Mouse (Mus musculus) testis, adult 10 weeks (tissue): ENCODE measurements around the gene Ccdc167. TPM values are rescaled to one million over a fixed set of nuclear protein-coding genes. Genes with fewer than 3 reads are reported as not detected.

ENCODE experiments used
- polyA plus RNA-seq: library from polyadenylated mRNA; stranded (reverse); fragments of 350-450 nt; fragmentation: Illumina TruSeq; extraction: RNeasy Lipid Tissue Mini Kit (QIAGEN cat#74804); gene quantifications from one replicate; pipeline ENCODE4 v1.2.3, GENCODE M21; 2014; ENCODE audit warnings: low read depth, low replicate concordance

The Ccdc167 gene
- polyA plus RNA-seq, result 1.2 TPM

GRCm38 (mm10) chr17:29716732-29717445 lies at the start of gene Ccdc167:
Gene Ccdc167, minus strand, starts transcription at chr17:29717044.

GRCm38 (mm10) chr17:29660076-29660761 lies 56.6 kb downstream of the Ccdc167 start, which contains the start of gene Cmtr1:
Gene Cmtr1, plus strand, starts transcription at chr17:29660595.

Other genes with a start within 250 kb of the Ccdc167 start
- gene Pim1, start 226.3 kb downstream of the Ccdc167 start, polyA plus RNA-seq, result 23.0 TPM
- gene Gm17657, start 167.4 kb downstream of the Ccdc167 start, polyA plus RNA-seq, result 1.3 TPM
- 4.2 TPM for gene Tbc1d22b, start 167.3 kb downstream of the Ccdc167 start, polyA plus RNA-seq
- gene Tmem217, start 164.7 kb downstream of the Ccdc167 start, polyA plus RNA-seq, result 31.3 TPM
- 17.3 TPM for gene Rnf8, start 102.3 kb downstream of the Ccdc167 start, polyA plus RNA-seq
- 1.0 TPM for gene Gm28043, start 102.2 kb downstream of the Ccdc167 start, polyA plus RNA-seq
- gene Cmtr1, start 56.4 kb downstream of the Ccdc167 start, polyA plus RNA-seq, result 16.8 TPM